Mouse (Mus musculus) cerebellum, adult 8-10 months (tissue): ENCODE data around the gene Foxn3.

Experiments
- DNase-seq: peaks from one replicate; pipeline ENCODE4 v3.0.0; 2022

The Foxn3 gene

DNA sequence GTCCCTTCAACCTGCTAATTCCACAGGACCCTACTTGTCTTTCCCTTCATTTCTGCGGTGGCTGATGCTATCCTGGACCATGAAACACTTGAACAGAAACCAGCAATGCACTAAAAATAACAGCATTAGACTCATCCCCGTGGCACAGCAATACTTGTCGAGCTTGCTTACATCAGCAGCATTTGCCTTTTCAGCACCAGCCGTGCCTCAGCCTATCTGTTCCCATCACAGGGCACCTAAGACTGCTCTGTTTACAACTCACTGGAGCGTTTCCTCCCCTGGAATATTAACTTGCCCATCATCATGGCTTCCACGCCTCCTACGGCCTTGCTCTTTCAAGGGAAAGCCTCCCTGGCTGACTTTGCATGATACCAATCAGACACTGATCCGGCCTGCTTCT is 185.1 kb downstream of the Foxn3 start:
- no peak for DNase-seq

DNA sequence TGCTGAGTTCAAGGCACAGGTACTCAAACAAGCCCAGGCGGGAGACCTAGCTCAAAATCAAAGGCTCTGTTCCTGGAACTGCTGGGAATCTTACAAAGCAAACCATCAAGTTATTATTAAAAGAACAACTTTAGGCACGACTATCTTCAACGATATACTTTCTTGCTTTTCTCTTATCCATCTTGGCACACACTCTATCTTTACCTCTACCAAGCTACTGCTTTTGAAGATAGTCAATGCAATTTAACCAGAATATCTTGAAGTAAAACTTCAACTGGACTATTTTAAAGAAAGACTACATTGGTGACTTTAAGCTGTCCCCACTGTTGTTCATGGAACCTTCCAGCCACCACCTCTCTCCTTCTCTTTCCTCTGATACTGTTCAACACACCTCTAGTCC is 185.7 kb downstream of the Foxn3 start:
- no peak for DNase-seq

DNA sequence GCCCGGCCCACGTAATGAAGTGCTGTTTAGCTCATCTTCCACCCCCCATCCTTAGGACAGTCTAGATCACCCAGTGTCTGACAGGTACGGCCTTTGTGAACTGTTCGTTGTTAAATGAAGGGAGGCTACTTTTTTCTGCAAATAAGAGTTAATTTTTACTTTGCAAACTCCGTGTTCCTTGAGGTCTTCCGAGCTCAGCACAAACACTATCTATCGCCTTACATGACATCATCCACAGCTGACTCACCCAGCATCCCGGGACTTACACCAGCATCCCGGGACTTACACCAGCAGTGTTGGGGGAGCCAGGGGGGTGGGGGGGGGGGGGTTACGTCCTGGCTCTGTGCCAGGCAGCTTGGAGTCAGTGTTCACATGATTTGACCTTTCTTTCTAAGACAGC is 186.3 kb downstream of the Foxn3 start:
- DNase-seq: no peak

GRCm38 (mm10) chr12:99375878-99376454 is 187.4 kb downstream of the Foxn3 start:
- DNase-seq: no peak

GRCm38 (mm10) chr12:99375426-99375825 is 188.0 kb downstream of the Foxn3 start:
- DNase-seq: no peak

DNA sequence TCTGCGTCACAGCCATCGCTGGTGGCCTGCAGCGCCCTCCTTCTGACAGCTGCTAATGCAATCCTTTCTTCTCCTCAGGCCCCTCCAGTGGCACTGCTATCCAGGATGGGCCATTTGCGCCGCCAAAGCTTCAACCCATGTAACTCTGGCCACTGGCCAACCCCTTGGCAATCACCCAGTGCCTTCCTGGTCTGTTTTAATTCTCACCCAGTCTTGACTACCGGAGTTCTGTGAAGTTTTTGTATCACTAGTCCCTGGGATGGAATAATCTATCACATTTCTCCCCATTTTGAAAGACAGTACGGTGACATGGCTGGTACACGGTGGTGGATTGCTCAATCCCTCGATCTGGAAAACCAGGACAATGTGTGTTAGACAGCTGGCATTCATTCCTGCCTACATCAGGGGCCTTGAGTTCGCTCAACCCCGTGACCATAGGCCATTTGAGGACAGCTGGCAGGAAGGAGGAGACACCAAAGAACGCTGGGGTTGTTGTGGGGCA is 189.2 kb downstream of the Foxn3 start:
- peak; percentile 79 for DNase-seq

DNA sequence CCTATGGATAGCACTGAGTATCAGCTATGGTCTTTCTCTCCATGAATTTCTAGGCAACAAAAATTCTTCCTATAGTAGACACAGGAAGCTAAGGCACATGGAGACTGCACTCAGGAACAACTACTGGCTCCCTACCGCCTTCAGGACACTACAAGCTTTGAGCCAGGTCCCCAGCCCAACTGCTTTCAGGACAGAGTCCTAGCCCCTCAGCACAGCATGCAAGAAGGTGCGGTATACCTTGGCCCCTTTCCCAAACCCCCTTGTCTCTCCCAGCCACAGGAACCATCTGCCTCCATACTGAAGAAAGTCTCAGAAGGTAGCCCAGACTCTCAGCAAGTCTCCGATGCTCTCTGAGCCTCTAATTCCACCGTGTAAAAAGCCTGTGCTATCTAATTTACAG is 189.8 kb downstream of the Foxn3 start:
- DNase-seq: no peak

GRCm38 (mm10) chr12:99371500-99371899 is 191.9 kb downstream of the Foxn3 start:
- no peak for DNase-seq

- DNase-seq: no peak
Measured at GRCm38 (mm10) chr12:99368251-99368650, 195.1 kb downstream of the Foxn3 start.

GRCm38 (mm10) chr12:99365999-99366398 is 197.4 kb downstream of the Foxn3 start:
- DNase-seq: no peak

GRCm38 (mm10) chr12:99364201-99364600 is 199.2 kb downstream of the Foxn3 start:
- DNase-seq: peak; percentile 84

GRCm38 (mm10) chr12:99363024-99363423 is 200.4 kb downstream of the Foxn3 start:
- DNase-seq: no peak

GRCm38 (mm10) chr12:99361752-99362132 is 201.6 kb downstream of the Foxn3 start:
- DNase-seq: no peak

DNA sequence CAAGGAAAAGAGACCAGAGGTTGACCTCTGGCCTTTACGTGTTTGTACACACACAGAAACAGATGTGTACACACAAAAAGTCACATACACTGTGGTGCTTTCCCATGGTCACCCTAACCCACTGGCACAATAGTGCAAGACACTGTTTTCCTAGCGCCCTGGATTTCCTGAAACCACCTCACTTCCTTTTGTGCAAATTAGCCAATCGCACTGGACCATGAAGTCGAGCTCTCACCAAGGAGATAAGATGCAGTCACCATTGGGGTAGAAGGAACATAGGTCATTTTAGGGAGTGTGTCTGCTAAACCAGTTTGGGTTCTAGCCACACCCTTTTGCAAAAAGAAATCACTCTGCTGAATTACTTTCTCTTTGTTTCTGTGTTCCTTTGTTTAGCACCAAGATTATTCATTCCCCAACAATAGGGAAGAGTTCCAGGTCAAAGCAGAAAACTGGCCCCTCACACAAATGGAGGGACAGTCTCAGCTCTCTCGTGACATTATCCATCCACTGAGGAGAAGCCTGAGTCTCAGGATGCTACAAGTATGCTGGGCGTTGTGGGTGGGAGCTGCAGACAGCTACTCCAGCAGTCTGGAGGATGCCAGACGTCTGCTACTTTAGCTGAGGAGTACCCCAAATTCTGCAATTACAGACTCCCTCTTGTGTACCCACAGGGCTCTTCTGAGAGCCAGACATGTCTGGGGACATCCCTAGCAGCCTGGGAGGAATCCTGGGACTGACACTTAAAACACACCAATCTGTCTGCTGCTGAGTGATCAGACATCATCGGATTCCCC is 202.2 kb downstream of the Foxn3 start:
- DNase-seq: no peak

GRCm38 (mm10) chr12:99358698-99359097 is 204.7 kb downstream of the Foxn3 start:
- DNase-seq: no peak

DNA sequence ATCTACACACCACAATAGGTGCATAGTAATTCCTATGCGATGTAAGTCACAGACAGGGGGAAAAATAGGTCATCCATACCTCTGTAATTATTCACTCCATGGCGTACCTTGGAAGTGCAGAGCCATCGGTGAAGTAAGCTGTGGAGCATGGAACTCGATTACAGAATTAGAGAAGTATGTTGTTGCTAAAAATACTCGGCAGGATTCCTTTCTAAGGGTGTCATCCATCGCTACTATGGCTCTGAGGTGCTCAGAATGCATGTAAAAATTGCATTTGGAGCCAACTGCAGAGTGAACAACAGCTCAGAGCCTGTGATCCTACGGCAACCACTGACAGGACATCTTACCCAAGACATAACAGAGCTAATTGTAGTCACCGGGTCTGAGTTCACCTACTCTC is 206.7 kb downstream of the Foxn3 start:
- no peak for DNase-seq

GRCm38 (mm10) chr12:99353692-99354091 is 209.7 kb downstream of the Foxn3 start:
- no peak for DNase-seq

- no peak for DNase-seq
Measured at GRCm38 (mm10) chr12:99352583-99352982, 210.8 kb downstream of the Foxn3 start.

DNA sequence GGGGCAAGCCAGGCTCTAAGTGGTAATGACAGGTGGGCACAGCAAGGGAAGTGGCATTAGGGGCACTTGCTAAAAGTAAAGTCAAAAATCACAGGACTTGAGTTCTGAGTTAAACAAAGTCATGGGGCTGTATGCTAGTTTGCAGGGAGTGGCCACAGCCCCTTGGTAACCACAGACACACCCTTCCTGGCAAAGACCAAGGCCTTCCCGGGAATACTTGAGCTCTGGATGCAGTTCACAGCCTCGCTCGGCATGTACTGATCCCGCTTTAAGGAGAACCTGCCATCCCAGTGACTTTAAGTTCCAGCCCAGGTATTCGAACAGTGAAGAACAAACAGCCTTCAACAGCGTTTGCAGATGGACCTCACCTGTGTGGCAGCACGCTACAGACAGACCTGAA is 211.2 kb downstream of the Foxn3 start:
- no peak for DNase-seq

DNA sequence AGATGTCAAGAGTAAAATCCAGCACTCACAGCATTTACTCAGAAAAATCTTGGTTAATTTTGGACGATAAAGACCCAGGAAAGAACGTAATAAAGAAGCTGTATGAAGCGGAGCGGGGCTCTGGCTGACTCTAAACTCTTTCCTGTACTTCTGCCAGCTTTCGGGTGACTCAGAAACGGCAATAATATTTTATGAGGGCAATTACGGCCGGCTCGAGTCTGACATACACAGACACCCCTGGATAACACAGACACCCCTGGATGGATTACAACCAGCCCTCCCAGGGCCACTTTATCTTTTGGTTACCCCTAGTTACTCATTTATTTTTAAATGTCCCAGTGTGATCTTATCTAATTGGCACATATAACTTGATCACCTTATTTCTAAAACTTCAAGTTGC is 211.7 kb downstream of the Foxn3 start:
- DNase-seq: no peak

- DNase-seq: no peak
Measured at GRCm38 (mm10) chr12:99349650-99349997, 213.8 kb downstream of the Foxn3 start.

- no peak for DNase-seq
Measured at GRCm38 (mm10) chr12:99348940-99349649, 214.3 kb downstream of the Foxn3 start.

DNA sequence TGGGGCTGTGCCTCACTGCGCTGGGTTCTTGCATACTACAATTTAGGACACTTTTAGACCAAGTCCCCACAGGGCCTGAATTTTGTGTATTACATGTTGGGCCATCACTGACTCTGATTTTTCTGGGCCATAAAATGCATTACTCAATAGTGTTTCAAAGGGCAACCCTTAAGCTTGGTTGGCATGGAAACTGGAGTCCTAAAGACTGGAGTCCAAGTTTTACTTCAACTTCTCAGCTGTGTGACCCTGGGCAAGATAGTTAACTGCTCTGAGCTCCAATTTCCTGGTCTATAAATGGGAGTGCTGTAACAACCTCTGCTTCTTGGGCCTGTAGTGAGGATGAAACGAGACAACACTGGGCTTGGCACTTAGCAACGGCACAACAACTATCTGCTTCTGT is 215.9 kb downstream of the Foxn3 start:
- DNase-seq: no peak

- no peak for DNase-seq
Measured at GRCm38 (mm10) chr12:99346982-99347381, 216.4 kb downstream of the Foxn3 start.
